In the genomic region with DNA sequence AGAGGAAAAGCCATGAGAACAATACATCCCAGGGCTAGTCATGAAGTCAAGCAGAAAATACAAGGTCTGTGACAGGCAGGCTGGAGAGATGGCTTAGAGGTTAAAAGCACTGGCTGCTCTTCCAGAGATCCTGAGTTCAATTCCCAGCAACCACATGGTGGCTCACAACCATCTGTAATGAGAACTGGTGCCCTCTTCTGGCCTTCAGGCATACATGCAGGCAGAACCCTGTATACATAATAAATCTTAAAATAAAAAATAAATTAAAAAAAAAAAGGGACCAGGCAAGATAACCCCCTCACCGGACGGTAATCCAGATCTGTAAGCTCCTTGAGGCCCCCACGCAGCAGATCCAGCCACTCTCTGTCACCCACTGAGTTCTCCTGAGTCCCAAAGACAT, we compare ENCODE assay signal across 32 mouse cellular contexts. TPM values are rescaled to one million over a fixed set of nuclear protein-coding genes. Genes with fewer than 3 reads are reported as not detected.
DNase-seq lines count a peak whose midpoint lies in the region; ATAC-seq and TF ChIP-seq lines count a peak whose summit lies in the region.
"Had no signal": no experiment of that assay in that cellular context is flagged by ENCODE, and none has a peak within 500 bp of the region (broad histone marks: within the 10 kb centered on the region; RNA-seq: fewer than 3 reads in every experiment).

No protein-coding gene starts in this region.

- peak; percentile 55 for TF ChIP-seq CTCF in heart, adult 2 months (IDR thresholded peaks at IDR 0.05)
- TF ChIP-seq CTCF in layer of hippocampus, adult 2 months (conservative IDR thresholded peaks at IDR 0.05): peak; percentile 50
- TF ChIP-seq CTCF in lung, postnatal 0 days (IDR thresholded peaks at IDR 0.05): peak; percentile 27; the same call in 1 of the 2 replicates

- no peak for DNase-seq in heart, adult 2 months
- no peak for DNase-seq in heart, adult 9 months (ENCODE audit: low spot score in 2 of 2)
- no peak for DNase-seq in layer of hippocampus, adult 2 months (ENCODE audit: low spot score in 2 of 2)
- no peak for DNase-seq in layer of hippocampus, adult 9-11 months
- no peak for DNase-seq in lung, postnatal 0 days (ENCODE audit: low spot score)
- DNase-seq in lung, postnatal 10 days: no peak
- no peak for DNase-seq in cerebellum, postnatal 36 days
- DNase-seq: adrenal gland, postnatal 14 days; cerebellum, adult 11-12 months; cerebellum, adult 9-11 months; heart, postnatal 4 days; kidney, adult 11 months; liver, embryonic 13.5 days; right cerebral cortex, postnatal 4 days; thymus, adult 2 months; thymus, postnatal 4 days had no signal

- intact Hi-C loops in heart, adult 2 months (cut with DNase I): no loop called here

- no peak overlapping the region for H3K9ac ChIP-seq in heart, adult 2 months (ENCODE audit: low read depth, low read length)
- H3K9ac ChIP-seq in lung, postnatal 0 days (replicated peaks; ENCODE audit: low read depth): no peak overlapping the region
- H3K9ac ChIP-seq: hindbrain, embryonic 13.5 days; kidney, embryonic 15.5 days; limb, embryonic 13.5 days; liver, embryonic 13.5 days; midbrain, embryonic 13.5 days; neural tube, embryonic 15.5 days had no signal

- TF ChIP-seq POLR2A in heart, adult 2 months (IDR thresholded peaks at IDR 0.05; ENCODE audit: insufficient read depth, low read depth, low read length): no peak

- H3K79me2 ChIP-seq in heart, adult 2 months (replicated peaks; ENCODE audit: control insufficient read depth, insufficient read depth, low read length): no peaks in the 10 kb centered on the region

- H3K27me3 ChIP-seq in heart, adult 2 months (ENCODE audit: control insufficient read depth, insufficient read depth, low read length): no peaks in the 10 kb centered on the region
- no peaks in the 10 kb centered on the region for H3K27me3 ChIP-seq in lung, postnatal 0 days (replicated peaks; ENCODE audit: insufficient read depth, low read length)
- H3K27me3 ChIP-seq: hindbrain, embryonic 13.5 days; kidney, embryonic 15.5 days; limb, embryonic 13.5 days; midbrain, embryonic 13.5 days had no signal

- H3K9me3 ChIP-seq in lung, postnatal 0 days (ENCODE audit: low read length): no peaks in the 10 kb centered on the region
- H3K9me3 ChIP-seq: hindbrain, embryonic 13.5 days; kidney, embryonic 15.5 days; limb, embryonic 13.5 days; liver, embryonic 13.5 days; midbrain, embryonic 13.5 days; neural tube, embryonic 15.5 days had no signal

- TF ChIP-seq EP300 in heart, adult 2 months (IDR thresholded peaks at IDR 0.05; ENCODE audit: insufficient read depth, low read depth, low read length): no peak
- TF ChIP-seq EP300 in lung, postnatal 0 days (IDR thresholded peaks at IDR 0.05): no peak

- H3K36me3 ChIP-seq in heart, adult 2 months (ENCODE audit: control insufficient read depth, insufficient read depth, low read length): peaks cover 3% of the 10 kb centered on the region
- H3K36me3 ChIP-seq in lung, postnatal 0 days (ENCODE audit: insufficient read depth, low read length): peaks cover 69% of the 10 kb centered on the region

- H3K4me2 ChIP-seq in lung, postnatal 0 days (replicated peaks; ENCODE audit: low read depth, low read length): no peak overlapping the region
- H3K4me2 ChIP-seq: heart, embryonic 11.5 days; hindbrain, embryonic 13.5 days; kidney, embryonic 15.5 days; limb, embryonic 13.5 days; liver, embryonic 13.5 days; midbrain, embryonic 13.5 days; neural tube, embryonic 15.5 days had no signal

- peaks cover 3% of the 10 kb centered on the region for H3K4me1 ChIP-seq in heart, adult 2 months (ENCODE audit: control insufficient read depth, insufficient read depth, low read length)
- H3K4me1 ChIP-seq in lung, postnatal 0 days (ENCODE audit: insufficient read depth, low read depth, low read length): peaks cover 5% of the 10 kb centered on the region; the same call in 1 of the 2 replicates

- H3K27ac ChIP-seq in heart, adult 2 months: no peak overlapping the region
- H3K27ac ChIP-seq in layer of hippocampus, adult 2 months: no peak overlapping the region
- no peak overlapping the region for H3K27ac ChIP-seq in lung, postnatal 0 days (ENCODE audit: low read length)
- H3K27ac ChIP-seq: hindbrain, embryonic 13.5 days; kidney, embryonic 15.5 days; limb, embryonic 13.5 days; liver, embryonic 13.5 days; macrophage; midbrain, embryonic 13.5 days; neural tube, embryonic 15.5 days had no signal

- 100% methylated on average over 3 of the region's 3 CpGs for WGBS in heart, adult 2 months
- WGBS in lung, postnatal 0 days: 93% methylated on average over 3 of the region's 3 CpGs

- H3K4me3 ChIP-seq in heart, adult 2 months: no peak overlapping the region
- H3K4me3 ChIP-seq in layer of hippocampus, adult 2 months: no peak overlapping the region
- H3K4me3 ChIP-seq in lung, postnatal 0 days (ENCODE audit: low read depth, low read length): no peak overlapping the region
- H3K4me3 ChIP-seq: erythroblast, embryonic 14.5 days; hindbrain, embryonic 13.5 days; kidney, embryonic 15.5 days; limb, embryonic 13.5 days; liver, embryonic 13.5 days; midbrain, embryonic 13.5 days; neural tube, embryonic 15.5 days had no signal

- ATAC-seq in lung, postnatal 0 days: no peak
- ATAC-seq: forebrain, embryonic 16.5 days; midbrain, embryonic 13.5 days had no signal

RNA-seq across cellular contexts. Expression of a gene that starts 7.7 kb away (rescaled TPM):
- total RNA-seq in heart, adult 2 months (2021): 100 to 1,000 TPM; 146 to 164 TPM
- 170 and 177 TPM in 2 replicates for polyA plus RNA-seq in heart, adult 2 months (2012; rRNA removed)
- 10 to 100 TPM; 26.7 to 28.4 TPM for total RNA-seq in layer of hippocampus, adult 2 months (2021)
- polyA plus RNA-seq in lung, postnatal 0 days (2015; fragmentation: Nextera tagmentation; extraction: Ambion mirVana): 24.2 and 33.8 TPM in 2 replicates

RNA-seq across cellular contexts. Expression of a gene that starts 12.3 kb away (rescaled TPM):
- under 1 TPM; 0.14 to 0.34 TPM for total RNA-seq in heart, adult 2 months (2021)
- 0.20 and 0.33 TPM in 2 replicates for polyA plus RNA-seq in heart, adult 2 months (2012; rRNA removed)
- total RNA-seq in layer of hippocampus, adult 2 months (2021): not detected
- polyA plus RNA-seq in lung, postnatal 0 days (2015; fragmentation: Nextera tagmentation; extraction: Ambion mirVana): not detected in 2 replicates
- total RNA-seq: common myeloid progenitor, adult 5-6 weeks; gastrocnemius, adult 8-10 months; layer of hippocampus, postnatal 10 days; left cerebral cortex, postnatal 36 days; megakaryocyte-erythroid progenitor cell, adult 5-6 weeks had no signal
- polyA plus RNA-seq: erythroblast, embryonic 14.5 days; forebrain, embryonic 16.5 days; gonadal fat pad, adult 2 months; heart, embryonic 11.5 days; limb, embryonic 13.5 days; liver, embryonic 13.5 days; macrophage; thymus, adult 2 months had no signal

RNA-seq across cellular contexts. Expression of a gene that starts 26.6 kb away (rescaled TPM):
- total RNA-seq in heart, adult 2 months (2021): 1 to 10 TPM; 5.2 to 6.0 TPM
- polyA plus RNA-seq in heart, adult 2 months (2012; rRNA removed): 23.1 and 29.8 TPM in 2 replicates
- total RNA-seq in layer of hippocampus, adult 2 months (2021): under 1 TPM in 1 of 2 experiments, not detected in 1; 0.36 TPM
- polyA plus RNA-seq in lung, postnatal 0 days (2015; fragmentation: Nextera tagmentation; extraction: Ambion mirVana): 0.73 and 0.81 TPM in 2 replicates
- total RNA-seq: common myeloid progenitor, adult 5-6 weeks; megakaryocyte-erythroid progenitor cell, adult 5-6 weeks had no signal
- polyA plus RNA-seq: erythroblast, embryonic 14.5 days; heart, embryonic 11.5 days had no signal

RNA-seq across cellular contexts. Expression of a gene that starts 33.1 kb away (rescaled TPM):
- total RNA-seq in heart, adult 2 months (2021): 10 to 100 TPM; 18.4 to 20.3 TPM
- polyA plus RNA-seq in heart, adult 2 months (2012; rRNA removed): 24.2 and 27.9 TPM in 2 replicates
- 10 to 100 TPM; 24.5 to 29.3 TPM for total RNA-seq in layer of hippocampus, adult 2 months (2021)
- polyA plus RNA-seq in lung, postnatal 0 days (2015; fragmentation: Nextera tagmentation; extraction: Ambion mirVana): 26.0 and 28.8 TPM in 2 replicates

RNA-seq across cellular contexts. Expression of a gene that starts 40.2 kb away (rescaled TPM):
- not detected for total RNA-seq in heart, adult 2 months (2021)
- 0.39 and 2.1 TPM in 2 replicates for polyA plus RNA-seq in heart, adult 2 months (2012; rRNA removed)
- total RNA-seq in layer of hippocampus, adult 2 months (2021): 1 to 10 TPM in 1 of 2 experiments, not detected in 1; 1.2 TPM
- 0.95 and 2.4 TPM in 2 replicates for polyA plus RNA-seq in lung, postnatal 0 days (2015; fragmentation: Nextera tagmentation; extraction: Ambion mirVana)
- total RNA-seq: common myeloid progenitor, adult 5-6 weeks; left cerebral cortex, adult 18-20 months had no signal
- polyA plus RNA-seq: erythroblast, embryonic 14.5 days; macrophage had no signal

Comparison
In these comparisons a context has a peak if more than half of its experiments do, and no peak if none do; other contexts are left out.
1. RNA of a gene that starts 7.7 kb away (total RNA-seq): 146 to 164 TPM in heart, adult 2 months; 26.7 to 28.4 TPM in layer of hippocampus, adult 2 months; every median in the first group is over 4 times any median in the second.
2. RNA of a gene that starts 26.6 kb away (total RNA-seq): 5.2 to 6.0 TPM in heart, adult 2 months; 0.36 TPM in layer of hippocampus, adult 2 months; every median in the first group is over 4 times any median in the second.
3. Peak in every context shown above with its lines, with median percentiles within 50 percentile points of each other: CTCF ChIP-seq.